Mouse (Mus musculus): ENCODE results near the gene Pip5k1b.

DNA sequence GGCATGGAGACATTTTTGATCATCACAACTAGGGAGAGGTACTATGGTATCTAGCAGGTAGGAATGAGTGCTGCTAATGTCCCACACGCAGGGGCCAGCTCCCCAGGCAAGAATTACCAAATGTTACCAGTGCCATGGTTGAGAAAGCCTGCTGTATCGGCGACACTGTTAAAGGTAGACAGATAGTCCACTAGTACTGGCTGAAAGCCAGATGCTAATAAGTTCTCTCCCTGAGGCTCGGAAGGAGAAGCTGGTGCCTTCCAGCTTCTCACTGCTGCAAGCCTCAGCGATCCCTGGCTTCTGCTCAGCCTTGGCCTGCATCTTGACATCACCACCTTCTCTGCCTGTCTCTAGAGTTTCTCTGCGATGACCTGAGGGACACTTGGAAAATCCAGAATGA lies 46.3 kb downstream of the Pip5k1b start:
- TF ChIP-seq CTCF (IDR thresholded peaks at IDR 0.05; ENCODE audit: borderline replicate concordance, insufficient read depth, low read length) (no peak), POLR2A (IDR thresholded peaks at IDR 0.05; ENCODE audit: low read depth, low read length) (no peak)
